Mouse (Mus musculus) megakaryocyte, embryonic 14.5 days (primary cell): ENCODE measurements at regions not wholly inside any gene's neighbourhood (a gene's known extent, or its start where the extent isn't known, plus 50 kb on each side); places are given as distances from the start of the nearest gene placed in this dataset.

Source experiments
- H3K27me3 ChIP-seq: replicated peaks from 2 replicates; pipeline ENCODE3; 2012; ENCODE audit warnings: inconsistent platforms
- H3K36me3 ChIP-seq: replicated peaks from 2 replicates; pipeline ENCODE3; 2012; ENCODE audit warnings: low read length, inconsistent platforms, mixed read lengths
- H3K4me1 ChIP-seq: 2 replicates; pipeline ENCODE4 v1.6.1; 2012; ENCODE audit warnings: inconsistent platforms
- H3K4me3 ChIP-seq: replicated peaks from 2 replicates; pipeline ENCODE3; 2012; ENCODE audit warnings: moderate library complexity, mild to moderate bottlenecking, inconsistent platforms
- H3K9me3 ChIP-seq: 2 replicates; pipeline ENCODE4 v1.6.1; 2012; ENCODE audit warnings: inconsistent platforms
- FLI1 ChIP-seq: IDR thresholded peaks from 2 replicates; pipeline ENCODE4 v1.6.1; 2012; ENCODE audit warnings: low read length, inconsistent platforms, mixed read lengths
- GATA1 ChIP-seq: IDR thresholded peaks from 3 replicates; pipeline ENCODE4 v1.6.1; 2012; ENCODE audit warnings: mixed read lengths, low read length, inconsistent platforms, borderline replicate concordance

- Histone ChIP-seq H3K4me1 (no peaks in the 10 kb centered on the region), H3K9me3 (peaks cover 8% of the 10 kb centered on the region)
Measured at GRCm38 (mm10) chr12:54400084-54400483, 196.4 kb upstream of the Egln3 start.

GRCm38 (mm10) chr12:54398080-54398479 lies 194.4 kb upstream of the Egln3 start:
- no peak overlapping the region for H3K4me3 ChIP-seq
- peaks cover 5% of the 10 kb centered on the region for H3K9me3 ChIP-seq
- TF ChIP-seq GATA1: no peak
- no peak for TF ChIP-seq FLI1
- H3K36me3 ChIP-seq: no peaks in the 10 kb centered on the region
- H3K27me3 ChIP-seq: peaks cover 2% of the 10 kb centered on the region
- H3K4me1 ChIP-seq: no peaks in the 10 kb centered on the region

More at GRCm38 (mm10) chr12:54400084-54400483, 196.4 kb upstream of the Egln3 start:
- Histone ChIP-seq H3K4me3 (no peak overlapping the region), H3K27me3 (peaks cover 2% of the 10 kb centered on the region), H3K36me3 (no peaks in the 10 kb centered on the region)
- no peak for TF ChIP-seq FLI1
- no peak for TF ChIP-seq GATA1

GRCm38 (mm10) chr12:54396952-54397351 lies 193.3 kb upstream of the Egln3 start:
- Histone ChIP-seq H3K27me3 (peaks cover 2% of the 10 kb centered on the region), H3K4me1 (no peaks in the 10 kb centered on the region), H3K4me3 (no peak overlapping the region), H3K9me3 (peaks cover 5% of the 10 kb centered on the region), H3K36me3 (no peaks in the 10 kb centered on the region)
- TF ChIP-seq FLI1 (no peak), GATA1 (no peak)

- Histone ChIP-seq H3K36me3 (no peaks in the 10 kb centered on the region), H3K4me1 (no peaks in the 10 kb centered on the region), H3K4me3 (no peak overlapping the region), H3K27me3 (peaks cover 2% of the 10 kb centered on the region), H3K9me3 (peaks cover 5% of the 10 kb centered on the region)
- TF ChIP-seq FLI1 (no peak), GATA1 (no peak)
Measured at GRCm38 (mm10) chr12:54396341-54396740, 192.7 kb upstream of the Egln3 start.

- Histone ChIP-seq H3K4me3 (no peak overlapping the region), H3K27me3 (no peaks in the 10 kb centered on the region), H3K9me3 (0 out of 2 replicates have a peak, but pooled peaks cover 3% of the 10 kb centered on the region), H3K36me3 (no peaks in the 10 kb centered on the region), H3K4me1 (no peaks in the 10 kb centered on the region)
- no peak for TF ChIP-seq GATA1
- no peak for TF ChIP-seq FLI1
Measured at GRCm38 (mm10) chr12:54385401-54385800, 181.7 kb upstream of the Egln3 start.

GRCm38 (mm10) chr12:54384116-54384515 lies 180.5 kb upstream of the Egln3 start:
- TF ChIP-seq FLI1 (no peak), GATA1 (no peak)
- Histone ChIP-seq H3K4me3 (no peak overlapping the region), H3K36me3 (no peaks in the 10 kb centered on the region), H3K9me3 (no peaks in the 10 kb centered on the region), H3K27me3 (no peaks in the 10 kb centered on the region), H3K4me1 (no peaks in the 10 kb centered on the region)

- H3K4me3 ChIP-seq: no peak overlapping the region
- H3K4me1 ChIP-seq: no peaks in the 10 kb centered on the region
- TF ChIP-seq GATA1: no peak
- no peak for TF ChIP-seq FLI1
- H3K9me3 ChIP-seq: peaks cover 2% of the 10 kb centered on the region; the same call in 1 of the 2 replicates
- H3K36me3 ChIP-seq: no peaks in the 10 kb centered on the region
- H3K27me3 ChIP-seq: no peaks in the 10 kb centered on the region
Measured at GRCm38 (mm10) chr12:54382965-54383364, 179.3 kb upstream of the Egln3 start.

GRCm38 (mm10) chr12:54382061-54382460 lies 178.4 kb upstream of the Egln3 start:
- no peak overlapping the region for H3K4me3 ChIP-seq
- no peaks in the 10 kb centered on the region for H3K4me1 ChIP-seq
- no peaks in the 10 kb centered on the region for H3K27me3 ChIP-seq
- no peak for TF ChIP-seq FLI1
- no peak for TF ChIP-seq GATA1
- H3K9me3 ChIP-seq: peaks cover 2% of the 10 kb centered on the region; the same call in 1 of the 2 replicates
- H3K36me3 ChIP-seq: no peaks in the 10 kb centered on the region

GRCm38 (mm10) chr12:54380322-54380721 lies 176.7 kb upstream of the Egln3 start:
- H3K27me3 ChIP-seq: no peaks in the 10 kb centered on the region
- no peak overlapping the region for H3K4me3 ChIP-seq
- H3K36me3 ChIP-seq: no peaks in the 10 kb centered on the region
- H3K9me3 ChIP-seq: peaks cover 2% of the 10 kb centered on the region; the same call in 1 of the 2 replicates
- no peaks in the 10 kb centered on the region for H3K4me1 ChIP-seq
- TF ChIP-seq FLI1 (no peak), GATA1 (no peak)

GRCm38 (mm10) chr12:54378576-54378975 lies 174.9 kb upstream of the Egln3 start:
- no peaks in the 10 kb centered on the region for H3K4me1 ChIP-seq
- no peak for TF ChIP-seq FLI1
- TF ChIP-seq GATA1: no peak
- H3K9me3 ChIP-seq: peaks cover 2% of the 10 kb centered on the region; the same call in 1 of the 2 replicates
- no peaks in the 10 kb centered on the region for H3K36me3 ChIP-seq
- no peaks in the 10 kb centered on the region for H3K27me3 ChIP-seq
- H3K4me3 ChIP-seq: no peak overlapping the region

GRCm38 (mm10) chr12:54374060-54374459 lies 170.4 kb upstream of the Egln3 start:
- no peaks in the 10 kb centered on the region for H3K36me3 ChIP-seq
- no peaks in the 10 kb centered on the region for H3K4me1 ChIP-seq
- no peaks in the 10 kb centered on the region for H3K27me3 ChIP-seq
- H3K9me3 ChIP-seq: peaks cover 2% of the 10 kb centered on the region; the same call in 1 of the 2 replicates
- no peak for TF ChIP-seq FLI1
- no peak for TF ChIP-seq GATA1
- H3K4me3 ChIP-seq: no peak overlapping the region
